Mouse (Mus musculus): ENCODE measurements at regions not wholly inside any gene's neighbourhood (a gene's known extent, or its start where the extent isn't known, plus 50 kb on each side); places are given as distances from the start of the nearest gene placed in this dataset.
A peak's percentile ranks its signal among the peaks of the same experiment; 100 is the strongest.

DNA sequence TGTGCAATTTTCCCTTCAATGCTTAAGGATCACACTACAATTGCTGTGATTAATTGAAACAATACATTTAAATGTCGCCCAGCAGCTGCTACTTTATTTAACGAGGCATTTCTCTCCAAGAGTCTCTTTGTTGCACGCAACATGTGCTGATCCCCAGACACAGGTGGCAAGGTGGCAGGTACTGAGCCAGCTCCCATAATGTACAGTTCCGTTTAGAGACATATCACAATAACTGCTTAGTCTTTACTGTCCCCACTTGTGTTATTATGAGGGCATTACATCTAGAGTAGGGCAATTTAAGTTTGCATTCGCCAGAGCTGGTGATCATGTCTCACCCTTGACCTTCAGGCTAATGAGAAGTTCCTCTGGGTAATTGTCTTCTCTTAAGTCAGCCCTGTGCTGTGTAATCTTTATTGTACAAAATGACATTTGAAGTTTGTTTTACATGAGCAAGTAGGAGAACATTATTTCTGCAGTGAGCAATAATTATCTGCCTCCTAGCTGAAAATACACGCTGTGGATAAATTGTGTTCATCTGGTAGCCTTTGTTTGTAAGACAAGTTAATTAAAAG, 1005.7 kb upstream of the Nudt12 start:
- no peak for DNase-seq

DNA sequence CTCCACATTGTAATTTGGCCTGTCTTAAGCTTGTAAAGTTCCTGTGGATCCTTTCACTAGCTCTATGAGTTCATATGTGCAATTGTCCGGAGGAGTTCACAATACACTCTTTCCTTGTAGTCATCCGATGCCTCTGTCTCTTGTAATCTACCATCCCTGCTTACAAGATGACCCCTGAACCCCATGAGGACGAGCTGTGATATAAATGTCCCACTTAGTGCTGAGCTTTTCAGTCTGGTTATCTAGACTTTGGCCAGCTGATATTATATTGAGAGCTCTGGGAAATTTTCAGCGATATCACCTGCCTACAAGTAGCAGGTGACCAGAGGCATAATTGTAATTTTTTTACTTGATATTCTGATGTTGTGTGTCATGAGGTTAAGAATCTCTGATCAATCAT, 984.8 kb upstream of the Nudt12 start:
- no peak for DNase-seq

GRCm38 (mm10) chr17:59979325-59979880, 966.2 kb upstream of the Nudt12 start:
- no peak for DNase-seq

DNA sequence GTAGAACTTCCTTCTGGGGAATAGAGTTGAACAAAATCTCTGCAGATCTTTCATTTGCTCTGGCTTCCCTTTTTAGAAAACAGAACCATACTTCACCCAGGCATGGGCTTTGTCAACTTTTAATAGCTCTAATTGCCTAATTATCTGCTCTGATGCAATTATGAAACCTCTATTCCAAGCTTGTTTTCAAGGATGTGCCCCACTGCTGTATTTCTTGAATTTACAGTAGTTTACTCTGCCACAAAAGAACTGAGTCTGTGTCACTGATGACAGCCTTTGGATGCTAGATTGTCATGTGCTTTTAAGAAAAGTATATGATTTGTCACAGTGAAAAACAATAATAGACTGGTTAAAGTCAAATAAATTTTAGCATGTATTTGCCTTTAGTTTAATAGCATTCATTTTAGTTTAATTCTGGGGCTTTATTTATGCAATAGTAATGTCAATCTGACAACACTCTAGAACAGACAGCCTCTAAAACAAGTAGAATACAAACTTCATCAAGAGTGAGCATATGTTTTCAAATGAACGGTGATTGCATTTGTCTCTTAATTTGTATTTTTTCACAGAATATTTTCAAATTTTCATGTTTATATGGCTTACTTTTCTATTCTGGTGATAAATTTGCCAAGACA, 964.1 kb upstream of the Nudt12 start:
- no peak for DNase-seq

DNA sequence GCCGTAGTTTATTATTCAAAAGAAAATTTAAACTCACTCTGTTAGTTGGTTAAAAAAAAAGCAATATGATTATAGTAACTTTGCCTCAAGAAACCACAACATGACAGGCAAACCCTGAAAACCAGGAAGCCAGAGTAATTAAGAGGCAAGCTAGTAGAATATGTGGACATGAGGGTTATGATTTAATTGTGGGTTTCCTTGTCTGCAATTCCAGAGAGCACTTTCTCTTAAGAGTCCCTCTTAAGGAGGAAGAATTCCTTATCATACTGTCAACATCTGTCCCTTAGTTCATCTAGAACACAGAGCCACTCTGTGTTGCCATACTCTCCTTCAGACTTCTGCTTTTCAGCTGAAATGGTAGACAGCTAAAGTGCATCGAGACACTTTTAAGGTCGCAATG, 954.2 kb upstream of the Nudt12 start:
- DNase-seq: no peak

DNA sequence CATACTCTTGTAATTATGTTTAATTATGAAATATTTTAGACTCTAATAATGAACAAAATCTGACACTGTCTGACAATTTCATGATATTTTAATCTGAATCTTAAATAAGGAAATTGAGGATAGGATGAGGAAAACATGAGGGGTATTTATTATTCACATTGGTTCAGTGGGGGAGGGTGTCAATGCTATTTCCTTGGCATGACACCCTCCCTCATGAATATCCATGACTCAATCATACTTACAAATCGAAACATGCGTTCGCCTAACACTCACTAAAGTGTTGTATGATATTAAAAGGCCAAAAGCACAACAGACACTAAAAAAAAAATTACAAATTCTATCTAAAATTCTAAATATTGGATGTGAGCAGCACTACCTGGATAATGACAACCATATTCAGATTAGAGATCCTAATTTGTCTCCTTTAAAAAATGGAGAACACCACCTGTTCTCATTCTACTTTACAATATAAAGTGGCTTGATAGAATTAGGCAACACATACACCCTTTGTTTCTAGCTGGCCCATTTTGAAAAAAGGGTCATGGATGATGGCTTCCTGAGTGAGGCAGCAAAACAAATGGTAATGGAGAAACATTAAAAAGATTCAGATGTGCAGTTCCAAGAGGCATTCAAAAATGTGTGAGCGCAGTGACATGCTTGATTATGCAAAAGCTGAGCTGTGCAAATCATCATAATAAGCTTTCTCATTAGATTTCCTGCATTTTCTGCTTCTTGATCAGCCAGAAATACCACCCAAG, 942.3 kb upstream of the Nudt12 start:
- DNase-seq: no peak

GRCm38 (mm10) chr17:59946433-59946832, 933.3 kb upstream of the Nudt12 start:
- DNase-seq: no peak

DNA sequence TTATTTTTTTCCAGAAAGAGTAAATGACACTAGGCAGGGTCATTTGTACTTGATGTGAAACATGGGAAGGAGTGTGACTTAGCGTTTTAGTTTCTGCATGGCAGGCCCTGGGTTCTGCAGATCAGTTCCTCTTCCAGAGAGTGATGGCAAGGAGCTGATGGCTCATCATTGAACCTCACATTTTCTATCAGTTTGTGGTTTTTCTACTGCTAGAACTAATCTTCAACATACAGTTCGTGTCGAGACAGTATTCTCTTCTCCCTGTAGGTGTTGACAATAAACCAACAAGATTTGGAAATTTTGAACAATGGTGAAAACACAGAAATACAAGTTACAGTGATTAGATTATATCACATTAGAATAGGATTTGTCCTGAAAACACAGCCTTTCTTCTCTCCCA, 891.2 kb upstream of the Nudt12 start:
- DNase-seq: no peak

DNA sequence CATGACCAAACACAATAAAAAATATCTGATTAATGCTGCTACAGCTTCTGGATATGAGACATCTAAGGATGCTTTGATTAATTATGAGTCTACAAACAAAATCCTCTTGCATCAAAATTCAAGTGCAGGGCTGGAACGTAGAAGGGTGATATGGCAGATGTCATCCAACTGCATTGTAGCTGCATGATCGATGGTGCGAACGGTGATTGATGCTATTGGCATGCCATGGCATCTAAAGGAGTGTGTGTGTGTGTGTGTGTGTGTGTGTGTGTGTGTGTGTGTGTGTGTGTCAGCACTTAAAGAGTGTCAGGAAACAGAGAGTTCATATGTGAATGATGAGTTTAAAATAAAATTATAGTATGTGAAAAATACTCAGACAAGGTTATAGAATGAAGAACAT, 864.6 kb upstream of the Nudt12 start:
- no peak for DNase-seq

DNA sequence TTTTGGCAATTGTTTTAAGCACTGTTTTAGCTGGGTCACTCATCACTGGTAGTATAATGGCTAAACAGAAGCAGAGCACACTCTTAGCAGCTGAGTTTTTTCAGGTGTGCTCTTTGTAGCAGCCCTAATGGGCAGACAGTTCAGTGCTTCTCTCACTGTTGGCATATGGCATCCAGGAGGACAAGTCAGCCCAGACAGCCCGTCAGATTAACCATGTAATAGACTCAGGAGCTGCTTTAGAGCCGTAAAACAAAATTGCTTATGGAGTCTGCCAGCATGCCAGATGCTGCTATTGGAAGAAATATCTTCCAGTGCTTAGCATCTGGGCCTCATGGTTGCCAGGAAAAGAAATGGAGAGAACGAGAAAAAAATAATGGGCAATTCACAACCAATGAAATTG, 835.7 kb upstream of the Nudt12 start:
- DNase-seq: no peak

- DNase-seq: no peak
Observed at GRCm38 (mm10) chr17:59845261-59845819, 832.2 kb upstream of the Nudt12 start.

DNA sequence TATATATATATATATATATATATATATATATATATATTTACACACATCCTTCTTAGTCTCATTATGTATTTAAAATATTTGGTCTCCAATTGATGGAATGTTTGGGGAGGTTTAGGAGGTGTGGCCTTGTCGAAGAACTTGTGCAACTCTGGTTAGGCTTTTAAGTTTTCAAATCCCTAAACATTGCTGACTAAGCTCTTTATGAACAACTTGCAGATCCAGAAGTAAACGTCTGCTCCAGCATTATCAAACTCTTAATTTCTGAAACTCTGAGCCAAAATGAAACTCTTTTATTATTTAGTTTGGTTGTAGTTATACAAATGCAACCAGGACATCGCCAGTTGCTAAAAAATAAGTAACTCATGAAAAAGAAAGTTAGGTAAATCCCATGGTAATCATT, 792.7 kb upstream of the Nudt12 start:
- no peak for DNase-seq

DNA sequence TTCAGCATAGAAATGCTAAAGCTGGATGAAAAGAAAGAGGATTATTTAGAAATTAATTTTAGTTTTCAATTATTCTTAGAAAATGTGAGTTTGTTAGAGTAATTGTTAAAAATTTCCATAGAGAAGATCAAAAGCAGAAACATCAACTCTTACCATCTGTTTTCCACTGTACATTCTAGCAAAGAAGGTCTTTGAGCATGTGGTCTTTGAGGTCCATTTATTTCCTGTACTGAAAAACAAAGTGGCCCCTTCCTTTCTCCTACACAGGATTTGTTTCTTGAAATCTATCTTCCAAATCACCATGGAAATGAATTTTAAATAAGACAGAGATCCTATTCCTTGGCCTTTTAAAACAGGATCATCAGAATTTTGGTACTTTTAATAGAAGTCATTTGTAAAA, 780.3 kb upstream of the Nudt12 start:
- DNase-seq: no peak

GRCm38 (mm10) chr17:59792780-59793179, 779.6 kb upstream of the Nudt12 start:
- peak; percentile 5 for DNase-seq

DNA sequence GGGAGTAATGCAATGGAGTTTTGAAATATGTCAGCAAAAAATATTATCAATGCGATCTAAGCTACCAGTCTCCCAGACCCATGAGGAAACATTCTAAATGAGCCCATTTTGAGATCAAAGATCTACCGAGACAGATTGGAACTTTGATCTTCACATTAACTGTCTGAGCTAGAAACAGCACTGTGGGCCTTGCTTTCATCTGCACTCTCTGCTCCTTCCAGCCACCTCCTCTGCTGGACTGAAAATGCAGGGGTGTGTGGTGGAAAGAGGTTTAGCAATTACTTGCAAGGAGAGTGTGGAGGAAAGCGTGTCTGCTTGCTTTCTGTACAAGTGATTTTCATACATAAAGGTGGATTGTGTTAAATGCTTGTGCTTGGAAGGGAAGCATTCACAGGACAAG, 760.9 kb upstream of the Nudt12 start:
- peak; percentile 3 for DNase-seq

DNA sequence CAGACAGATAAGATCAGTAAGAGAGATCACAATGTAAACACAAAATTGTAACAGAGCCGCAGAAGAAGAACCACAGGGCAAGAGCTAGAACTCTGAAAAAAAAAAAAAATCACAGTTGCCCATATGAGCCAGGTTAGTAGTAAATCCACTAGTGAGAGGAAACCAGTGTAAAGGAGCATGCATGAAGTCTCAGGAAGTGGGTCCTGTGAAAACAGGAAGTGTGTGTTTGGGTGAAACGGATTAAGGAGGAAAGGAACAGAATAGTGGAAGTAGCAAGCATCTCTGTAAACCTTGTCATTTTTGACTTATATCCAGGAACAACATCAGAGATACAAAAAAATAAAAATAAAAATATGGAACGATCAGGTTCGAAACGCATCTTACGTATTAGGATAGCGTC, 753.4 kb upstream of the Nudt12 start:
- no peak for DNase-seq

DNA sequence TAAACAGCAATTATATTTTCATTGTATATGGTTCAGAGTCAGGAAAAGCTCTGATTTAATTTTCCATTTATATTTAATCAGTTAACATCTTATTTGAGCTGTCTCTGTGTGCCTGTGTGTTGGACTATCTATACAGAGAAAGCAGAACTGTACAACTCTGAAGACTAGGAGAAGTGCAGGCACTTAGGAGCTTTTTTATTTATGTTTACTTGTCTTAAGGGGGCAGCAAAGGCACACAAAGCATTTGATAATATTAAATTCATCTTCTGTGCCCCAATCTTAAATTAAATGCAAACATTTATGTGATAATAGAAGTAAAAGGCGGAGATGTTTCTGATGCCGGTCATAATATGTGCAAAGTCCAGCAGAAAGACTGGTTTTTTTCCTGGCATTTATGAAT, 751.3 kb upstream of the Nudt12 start:
- no peak for DNase-seq

GRCm38 (mm10) chr17:59762068-59762467, 748.9 kb upstream of the Nudt12 start:
- DNase-seq: no peak

DNA sequence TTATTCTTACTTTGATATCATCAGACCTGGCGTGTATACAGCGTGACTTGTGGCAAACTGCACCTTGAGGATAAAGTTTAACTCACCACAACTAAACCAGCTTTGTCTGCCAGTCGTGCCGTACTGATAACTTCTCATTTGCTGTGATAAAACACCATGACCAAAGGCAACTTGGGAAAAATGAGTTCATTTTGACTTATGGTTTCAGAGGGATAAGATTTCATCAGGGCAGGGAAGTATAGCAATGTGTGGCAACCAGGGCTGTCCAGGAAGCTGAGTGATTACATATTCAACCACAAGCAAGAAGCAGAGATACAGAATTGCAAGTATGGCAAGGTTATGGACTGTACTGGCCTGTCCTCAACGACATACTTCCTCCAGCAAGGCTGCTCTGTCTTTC, 747.7 kb upstream of the Nudt12 start:
- DNase-seq: no peak

- DNase-seq: no peak
Observed at GRCm38 (mm10) chr17:59746106-59746505, 732.9 kb upstream of the Nudt12 start.

Measured in adrenal gland, postnatal 10 days (tissue).